Mouse (Mus musculus) regulatory T cell (primary cell): ENCODE results near the gene Taf5l.

Experiments
- in situ Hi-C: fragments of 300-600 bp; cut with MboI, MseI; formaldehyde crosslinking; loops from one replicate; pipeline ENCODE4 v1.15.1; 2025; ENCODE audit warnings: high pct_unique_total_duplicates

Gene Taf5l

GRCm38 (mm10) chr8:124021237-124022227, at the start of gene Taf5l, which contains the start of gene Urb2:
Gene Taf5l (minus strand): TSS chr8:124021397.
Gene Urb2 (plus strand): TSS chr8:124021508.
- in situ Hi-C loops, result no loop called here

DNA sequence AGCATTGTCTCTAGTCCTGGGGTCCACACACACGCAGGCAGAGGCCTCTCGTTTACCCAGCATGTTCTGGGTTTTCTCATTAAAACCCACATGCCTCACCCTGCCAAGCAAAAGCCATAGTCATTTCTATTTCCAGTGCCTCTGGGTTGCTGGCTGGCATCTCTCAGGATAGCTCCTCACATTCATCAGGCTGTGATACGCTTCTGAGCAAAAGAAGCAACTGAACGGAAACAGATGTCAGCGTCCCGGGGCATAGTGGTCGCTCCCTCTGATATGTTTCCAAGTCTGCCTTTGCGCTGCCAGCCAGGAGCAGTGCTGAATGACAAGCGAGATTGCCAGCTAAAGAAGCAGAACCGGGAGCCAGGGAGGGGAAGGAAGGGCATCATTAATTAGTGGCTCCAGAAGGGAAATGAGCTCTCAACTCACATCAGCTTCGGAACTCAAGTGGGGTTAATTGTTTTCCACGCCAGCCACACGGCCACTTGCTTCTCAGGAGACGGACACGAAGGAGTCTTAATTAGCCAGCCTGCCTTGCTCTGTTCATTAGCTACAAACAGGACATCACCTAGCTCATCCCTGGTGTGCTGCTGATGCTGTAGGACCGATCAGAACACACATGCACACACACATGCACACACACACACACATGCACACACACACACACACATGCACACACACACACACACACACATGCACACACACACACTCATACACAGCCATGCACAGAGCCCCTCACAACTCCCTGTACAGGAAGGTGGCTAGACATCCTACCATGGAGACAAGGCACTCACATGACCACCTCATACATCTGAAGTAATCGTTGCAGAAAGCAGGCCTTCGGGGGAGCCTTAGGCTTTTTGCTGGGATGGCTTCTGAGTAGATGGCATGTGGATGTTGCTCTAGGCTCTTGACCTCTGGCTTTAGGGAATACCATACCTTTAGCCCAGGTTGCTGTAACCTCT, 49.4 kb upstream of the Taf5l start:
- in situ Hi-C loops, result no loop called here

- in situ Hi-C loops, result no loop called here
Measured at GRCm38 (mm10) chr8:124067059-124067750, 46.0 kb upstream of the Taf5l start.

DNA sequence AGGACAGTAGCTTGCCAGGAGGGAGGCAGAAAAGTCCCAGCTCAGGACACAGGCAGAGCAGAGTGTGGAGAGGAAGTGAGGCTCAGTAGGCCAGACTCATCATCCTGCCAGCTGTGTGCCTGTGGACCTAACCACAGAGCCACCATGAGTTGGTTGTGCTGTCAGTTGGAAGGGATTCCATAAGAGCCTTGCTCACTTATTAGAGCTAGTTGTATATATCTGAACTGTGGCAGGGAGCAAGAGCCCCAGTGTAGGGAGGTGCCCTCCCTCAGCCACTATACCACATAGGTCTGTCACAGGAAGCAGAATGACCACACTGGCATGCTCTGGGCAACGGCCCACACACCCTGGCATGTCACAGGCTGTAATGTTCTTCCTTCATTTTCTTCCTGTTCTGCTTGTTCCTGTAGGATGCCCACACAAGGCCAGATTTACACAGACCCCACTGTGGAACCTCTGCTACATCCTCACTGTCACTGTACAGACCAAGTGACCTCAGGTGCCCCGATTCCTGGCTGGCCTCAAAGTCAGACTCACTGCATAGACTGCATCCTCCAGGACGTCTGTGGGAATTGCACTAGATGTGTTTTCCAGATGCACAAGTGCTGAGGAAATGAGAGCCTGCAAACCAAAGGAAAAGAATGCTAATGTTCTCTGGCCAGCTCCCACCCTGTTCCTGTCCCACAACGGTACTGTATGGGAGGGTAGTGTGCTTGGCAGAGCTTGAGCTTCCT, 45.3 kb upstream of the Taf5l start:
- in situ Hi-C loops, result no loop called here

GRCm38 (mm10) chr8:124056832-124057655, 35.8 kb upstream of the Taf5l start:
- in situ Hi-C loops, result no loop called here

- in situ Hi-C loops, result loop anchor here (5.0 kb wide), 1 partner anchor 300 kb away; no protein-coding TSS in a partner anchor
Measured at GRCm38 (mm10) chr8:124052568-124052967, 31.4 kb upstream of the Taf5l start.

DNA sequence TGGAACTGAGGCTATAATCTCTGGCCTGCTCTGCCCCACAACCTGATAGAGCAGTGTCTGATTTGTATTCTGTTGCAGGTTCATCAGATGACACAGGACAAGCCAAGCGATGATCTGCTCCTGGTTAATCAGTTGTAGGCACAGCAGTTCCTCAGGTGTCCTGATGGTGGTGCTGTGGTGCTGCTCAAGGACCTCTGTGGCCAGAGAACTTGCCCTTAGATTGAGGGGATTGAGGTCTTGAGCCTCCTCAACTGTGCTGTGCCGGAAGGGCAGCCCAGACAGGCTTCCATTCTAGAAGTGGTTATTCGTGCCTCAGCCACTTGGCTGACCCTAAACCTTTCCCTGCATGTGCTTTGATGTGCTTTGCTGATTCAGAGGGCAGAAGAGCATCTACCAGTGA, 30.9 kb upstream of the Taf5l start:
- in situ Hi-C loops, result loop anchor here (5.0 kb wide), 1 partner anchor 300 kb away; no protein-coding TSS in a partner anchor

DNA sequence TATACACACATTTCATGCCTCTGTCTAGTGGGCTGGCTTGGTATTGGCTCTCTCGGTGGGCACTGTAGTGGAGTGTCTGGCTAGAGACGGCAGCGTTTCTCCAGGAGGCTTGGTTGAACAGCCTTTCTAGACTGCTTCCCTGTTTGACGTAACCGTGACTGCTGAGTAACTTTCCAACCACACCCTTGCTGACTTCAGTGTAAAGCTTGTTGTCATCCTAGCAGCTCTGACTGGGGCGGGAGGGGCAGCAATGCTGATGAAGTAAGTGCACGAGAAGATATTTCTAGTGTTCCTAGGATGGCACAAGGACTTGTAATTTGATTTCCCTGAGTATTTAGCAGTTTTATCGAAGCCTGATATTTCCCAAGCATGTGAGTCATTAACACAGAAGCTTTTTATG, 24.7 kb upstream of the Taf5l start:
- in situ Hi-C loops, result no loop called here

DNA sequence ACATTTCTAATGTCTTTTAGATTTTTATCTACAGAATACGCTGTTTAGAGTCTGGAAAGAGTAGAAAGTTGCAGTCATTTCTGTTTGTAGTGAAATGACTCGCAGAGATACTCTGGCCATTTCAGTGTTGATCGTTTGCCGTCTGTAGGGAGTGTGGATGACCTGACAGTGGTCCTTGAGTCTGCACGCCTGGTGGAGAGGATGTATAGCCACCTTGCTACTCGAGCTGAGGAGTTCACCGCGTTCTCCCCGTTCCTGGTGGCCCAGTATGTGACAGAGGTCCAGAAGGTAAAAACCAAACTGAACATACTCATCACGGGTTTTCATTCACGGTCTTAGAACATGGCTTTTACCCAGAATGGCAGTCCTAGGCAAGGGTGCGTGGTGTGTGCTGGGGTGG, 23.7 kb upstream of the Taf5l start:
- in situ Hi-C loops, result no loop called here

DNA sequence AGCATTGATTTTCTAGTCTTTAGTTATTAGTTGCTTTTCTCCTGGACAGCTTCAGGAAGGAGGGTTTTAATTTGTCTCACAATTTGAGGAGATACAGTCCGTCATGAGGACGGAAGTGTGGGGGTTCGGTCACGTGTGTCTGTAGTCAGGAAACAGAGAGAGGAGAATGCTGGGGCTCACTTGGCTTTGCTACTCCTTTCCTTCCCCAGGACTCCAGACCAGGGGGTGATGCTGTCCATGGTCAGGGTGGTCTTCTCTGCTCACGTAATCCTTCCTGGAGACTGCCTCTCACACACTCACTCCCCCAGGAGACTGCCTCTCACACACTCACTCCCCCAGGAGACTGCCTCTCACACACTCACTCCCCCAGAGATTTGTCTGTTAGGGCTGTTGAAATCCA, 23.2 kb upstream of the Taf5l start:
- in situ Hi-C loops, result no loop called here

DNA sequence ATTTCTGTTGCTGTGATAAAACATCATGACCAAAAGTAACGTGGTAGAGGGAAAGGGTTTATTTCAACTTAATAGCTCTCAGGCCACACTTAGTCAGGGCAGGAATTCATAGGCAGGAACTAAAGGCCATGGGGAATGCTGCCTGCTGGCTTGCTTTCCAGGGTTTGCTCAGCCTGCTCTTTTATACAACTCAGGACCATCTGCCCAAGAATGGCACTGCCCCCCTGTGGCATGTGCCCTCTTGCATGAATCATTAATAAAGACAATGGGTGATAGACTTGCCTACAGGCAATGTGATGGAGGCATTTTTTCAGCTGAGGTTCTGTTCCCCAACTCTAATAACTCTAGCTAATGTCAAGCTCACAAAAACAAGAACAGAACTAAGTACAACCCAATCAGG, 21.0 kb upstream of the Taf5l start:
- in situ Hi-C loops, result no loop called here

DNA sequence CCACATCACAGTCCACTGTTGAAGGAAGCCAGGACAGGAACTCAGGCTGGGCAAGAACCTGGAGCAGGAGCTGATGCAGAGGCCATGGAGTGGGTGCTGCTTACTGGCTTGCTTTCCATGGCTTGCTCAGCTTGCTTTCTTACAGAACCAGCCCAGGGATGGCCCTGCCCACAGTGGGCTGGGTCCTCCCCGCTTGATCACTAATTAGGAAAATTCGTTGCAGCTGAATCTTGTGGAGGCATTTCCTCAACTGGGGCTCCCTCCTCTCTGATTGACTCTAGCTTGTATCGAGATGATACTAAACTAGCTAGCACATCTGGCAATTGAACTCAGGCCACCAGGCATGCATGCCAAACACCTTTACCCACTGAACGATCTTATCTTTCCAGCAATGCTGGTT, 18.2 kb upstream of the Taf5l start:
- in situ Hi-C loops, result no loop called here

GRCm38 (mm10) chr8:124038121-124038520, 16.9 kb upstream of the Taf5l start:
- in situ Hi-C loops, result no loop called here

DNA sequence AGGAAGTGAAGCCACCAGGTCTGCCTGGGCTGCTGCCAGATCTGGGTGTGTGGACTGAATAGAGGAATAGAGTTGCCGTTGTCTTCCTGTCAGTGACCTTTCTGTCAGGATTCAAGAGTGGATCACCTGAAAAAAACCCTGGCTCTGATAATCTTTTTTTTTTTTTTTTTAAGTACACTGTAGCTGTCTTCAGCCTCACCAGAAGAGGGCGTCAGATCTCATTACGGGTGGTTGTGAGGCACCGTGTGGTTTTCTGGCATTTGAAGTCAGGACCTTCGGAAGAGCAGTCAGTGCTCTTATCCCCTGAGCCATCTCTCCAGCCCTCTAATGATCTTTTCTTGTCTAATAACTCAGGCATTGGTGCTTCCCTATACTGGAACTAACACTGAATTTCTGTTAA, 12.2 kb upstream of the Taf5l start:
- in situ Hi-C loops, result no loop called here

GRCm38 (mm10) chr8:124027831-124028230, 6.6 kb upstream of the Taf5l start:
- in situ Hi-C loops, result loop anchor here (5.0 kb wide), 1 partner anchor 81 kb away; the partner anchor contains the start of gene Nup133

DNA sequence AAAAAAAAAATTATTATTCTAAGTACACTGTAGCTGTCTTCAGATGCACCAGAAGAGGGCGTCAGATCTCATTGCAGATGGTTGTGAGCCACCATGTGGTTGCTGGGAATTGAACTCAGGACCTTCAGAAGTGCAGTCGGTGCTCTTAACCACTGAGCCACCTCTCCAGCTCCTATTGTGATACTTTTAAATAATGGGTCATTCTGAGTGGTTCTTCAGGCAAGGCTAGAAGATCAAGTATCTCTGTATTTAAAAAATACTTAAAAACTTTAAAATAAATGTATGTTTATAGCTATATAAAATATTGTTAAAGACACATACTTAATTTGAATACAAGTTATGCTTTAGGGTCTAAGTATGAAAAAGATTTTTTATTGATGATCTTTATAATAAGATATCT, 5.1 kb upstream of the Taf5l start:
- in situ Hi-C loops, result loop anchor here (5.0 kb wide), 1 partner anchor 79 kb away; the partner anchor contains the start of gene Nup133

- in situ Hi-C loops, result no loop called here
Measured at GRCm38 (mm10) chr8:124020439-124021236, 559 bp downstream of the Taf5l start.

- in situ Hi-C loops, result no loop called here
Measured at GRCm38 (mm10) chr8:124019782-124020181, 1.4 kb downstream of the Taf5l start.

DNA sequence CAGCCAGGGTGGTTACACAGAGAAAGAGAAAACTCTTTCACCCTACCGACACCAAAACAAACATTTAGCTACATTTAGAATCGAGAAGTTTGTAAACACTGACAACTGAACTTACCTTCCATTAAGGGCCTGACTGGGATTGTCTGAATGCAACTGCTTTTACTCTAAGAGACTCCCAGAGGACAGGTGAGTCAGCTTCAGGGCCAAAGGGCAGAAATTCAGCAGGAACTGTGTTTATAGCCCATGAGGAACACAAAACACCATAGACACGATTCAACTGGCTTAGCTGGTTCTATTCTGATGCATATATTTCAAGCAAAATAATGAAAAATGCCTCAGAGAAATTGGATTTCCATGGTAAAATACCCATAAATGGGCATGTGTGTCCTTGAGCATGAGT, 6.4 kb downstream of the Taf5l start:
- in situ Hi-C loops, result no loop called here
